Mouse (Mus musculus) testis, adult 2 months (tissue): ENCODE data around the gene Gpr55. TPM values are rescaled to one million over a fixed set of nuclear protein-coding genes. Genes with fewer than 3 reads are reported as not detected.

ENCODE experiments used
- H3K27ac ChIP-seq: fragments of 200-500 bp; 2 replicates; pipeline ENCODE4 v1.5.1; 2012; ENCODE audit warnings: low read depth, low read length; ENCODE audit not compliant: control insufficient read depth, insufficient read depth
- H3K27me3 ChIP-seq: fragments of 200-500 bp; 2 replicates; pipeline ENCODE4 v1.6.1; 2012; ENCODE audit warnings: mild to moderate bottlenecking, low read length, moderate library complexity; ENCODE audit not compliant: control insufficient read depth, insufficient read depth
- H3K36me3 ChIP-seq: fragments of 200-500 bp; 2 replicates; pipeline ENCODE4 v1.6.1; 2012; ENCODE audit warnings: mild to moderate bottlenecking, low read length; ENCODE audit not compliant: control insufficient read depth, insufficient read depth
- H3K4me1 ChIP-seq: fragments of 200-500 bp; 2 replicates; pipeline ENCODE4 v1.6.1; 2012; ENCODE audit warnings: low read length; ENCODE audit not compliant: control insufficient read depth, insufficient read depth
- H3K4me3 ChIP-seq: fragments of 200-500 bp; 2 replicates; pipeline ENCODE4 v1.5.1; 2012; ENCODE audit warnings: low read depth, mild to moderate bottlenecking, low read length, moderate library complexity, mixed read lengths; ENCODE audit not compliant: control insufficient read depth
- CTCF ChIP-seq: fragments of 200-500 bp; IDR thresholded peaks from 2 replicates; pipeline ENCODE4 v1.5.1; 2012; ENCODE audit warnings: low read depth, mild to moderate bottlenecking, inconsistent platforms, low read length, moderate library complexity; ENCODE audit not compliant: control insufficient read depth, insufficient read depth, insufficient replicate concordance
- POLR2A ChIP-seq: fragments of 200-500 bp; IDR thresholded peaks from 2 replicates; pipeline ENCODE4 v1.6.1; 2012; ENCODE audit warnings: low read depth, mild to moderate bottlenecking, inconsistent platforms, low read length, moderate library complexity; ENCODE audit not compliant: control insufficient read depth
- polyA plus RNA-seq: library from polyadenylated mRNA; depleted of rRNA; stranded (reverse); fragments of >200 nt; gene quantifications from 2 replicates; pipeline ENCODE4 v1.2.3, GENCODE M21; 2012; rRNA removed

Gpr55 gene
- polyA plus RNA-seq, 1 experiment: 5.2 TPM

GRCm38 (mm10) chr1:85894748-85895360, 66.0 kb downstream of the Gpr55 start:
- peak overlapping the region; percentile 89 for H3K4me3 ChIP-seq
- H3K27ac ChIP-seq: no peak overlapping the region; the same call in 1 of the 2 replicates
- no peaks in the 10 kb centered on the region for H3K36me3 ChIP-seq
- TF ChIP-seq POLR2A (no peak), CTCF (no peak)
- no peaks in the 10 kb centered on the region for H3K27me3 ChIP-seq
- H3K4me1 ChIP-seq: peaks cover 29% of the 10 kb centered on the region

- Histone ChIP-seq H3K27me3 (no peaks in the 10 kb centered on the region), H3K27ac (no peak within 1 kb of the TSS; the same call in 1 of the 2 replicates), H3K4me1 (peaks cover 25% of the 10 kb centered on the region), H3K4me3 (peak within 1 kb of the TSS; percentile 89), H3K36me3 (no peaks in the 10 kb centered on the region)
- TF ChIP-seq CTCF (no peak), POLR2A (peak; percentile 72)
These were observed 66.5 kb downstream of the Gpr55 start, which contains the start of gene Itm2c for GRCm38 (mm10) chr1:85894231-85894747. Itm2c (plus strand) TSS chr1:85894281.

Other genes with a start within 250 kb of the Gpr55 start
- 0.35 TPM in 1 of 2 replicates, not detected in the other for gene A630001G21Rik, start 182.4 kb downstream of the Gpr55 start, polyA plus RNA-seq
- 38.6 and 41.4 TPM in 2 replicates for gene Cab39, start 167.6 kb downstream of the Gpr55 start, polyA plus RNA-seq
- 69.6 and 72.5 TPM in 2 replicates for gene Itm2c, start 66.7 kb downstream of the Gpr55 start, polyA plus RNA-seq
- gene 4933407L21Rik, start 32.5 kb downstream of the Gpr55 start, polyA plus RNA-seq: 1.6 TPM in 2 replicates
- gene Spata3, start 55.8 kb upstream of the Gpr55 start, polyA plus RNA-seq: 1,427 and 1,457 TPM in 2 replicates
- 0.18 and 0.19 TPM in 2 replicates for gene 2810459M11Rik, start 84.9 kb upstream of the Gpr55 start, polyA plus RNA-seq
- gene Psmd1, start 103.4 kb upstream of the Gpr55 start, polyA plus RNA-seq: 34.6 and 44.0 TPM in 2 replicates
- 0.05 and 0.07 TPM in 2 replicates for gene Htr2b, start 151.0 kb upstream of the Gpr55 start, polyA plus RNA-seq
- gene Gm21972, start 172.6 kb upstream of the Gpr55 start, polyA plus RNA-seq: 2.6 and 3.1 TPM in 2 replicates
- 36.5 and 38.2 TPM in 2 replicates for gene Armc9, start 193.8 kb upstream of the Gpr55 start, polyA plus RNA-seq